Mouse (Mus musculus): ENCODE data around the gene Pgpep1l.
"Not testable (repeated sequence)": the region's sequence is repeated elsewhere in the genome, so short reads cannot be mapped to it uniquely, and the experiment has no call there.

Pgpep1l gene

GRCm38 (mm10) chr7:68282304-68283132, 18.5 kb upstream of the Pgpep1l start:
- peak; percentile 78 for DNase-seq (ENCODE audit: low read depth)

GRCm38 (mm10) chr7:68281341-68281740, 17.3 kb upstream of the Pgpep1l start:
- peak; percentile 84 for DNase-seq (ENCODE audit: low read depth)

GRCm38 (mm10) chr7:68280352-68280869, 16.4 kb upstream of the Pgpep1l start:
- peak; percentile 77 for DNase-seq (ENCODE audit: low read depth)

DNA sequence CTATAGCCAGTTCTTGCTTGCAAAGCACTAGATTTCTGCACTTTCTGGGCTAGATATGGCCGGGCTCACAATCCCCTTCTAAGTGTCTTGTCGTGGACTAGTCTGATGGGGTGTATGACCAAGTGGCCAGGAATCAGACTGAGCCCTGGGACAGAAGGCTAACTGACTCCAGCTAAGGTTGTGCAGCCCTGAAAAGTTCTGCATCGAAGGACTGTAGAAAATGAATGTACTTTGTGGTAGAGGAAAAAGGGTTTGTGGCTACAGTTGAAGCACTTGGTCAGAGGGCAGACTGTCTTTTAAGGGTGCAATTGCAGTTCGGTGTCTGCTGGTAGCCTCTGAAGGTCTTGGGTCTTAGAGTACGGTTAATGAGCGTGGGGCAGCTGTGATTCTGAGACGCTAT, 15.4 kb upstream of the Pgpep1l start:
- DNase-seq (ENCODE audit: low read depth) = no peak

- peak; percentile 69 for DNase-seq (ENCODE audit: low read depth)
These were observed 14.9 kb upstream of the Pgpep1l start for GRCm38 (mm10) chr7:68278908-68279307.

DNA sequence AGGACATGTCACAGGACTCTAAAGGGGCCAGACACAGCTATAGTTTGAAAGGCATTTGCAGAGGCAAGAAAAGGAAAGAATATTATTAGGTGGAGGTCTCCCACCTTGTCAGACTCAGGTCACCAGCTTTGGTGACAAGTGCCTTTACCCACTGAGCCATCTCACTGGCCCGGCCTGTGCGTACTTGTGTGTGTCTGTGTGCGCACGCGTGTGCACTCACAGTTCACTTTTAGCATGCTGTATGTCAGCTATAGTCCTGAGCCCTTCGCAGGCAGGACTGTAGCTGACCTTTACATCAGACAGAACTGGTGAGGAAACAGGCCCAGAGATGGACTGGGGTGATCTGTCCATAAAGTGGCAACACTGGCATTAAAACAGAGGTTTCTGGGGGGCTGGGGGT, 14.4 kb upstream of the Pgpep1l start:
- no peak for DNase-seq (ENCODE audit: low read depth)

GRCm38 (mm10) chr7:68277897-68278270, 13.9 kb upstream of the Pgpep1l start:
- DNase-seq (ENCODE audit: low read depth) = peak; percentile 47

DNA sequence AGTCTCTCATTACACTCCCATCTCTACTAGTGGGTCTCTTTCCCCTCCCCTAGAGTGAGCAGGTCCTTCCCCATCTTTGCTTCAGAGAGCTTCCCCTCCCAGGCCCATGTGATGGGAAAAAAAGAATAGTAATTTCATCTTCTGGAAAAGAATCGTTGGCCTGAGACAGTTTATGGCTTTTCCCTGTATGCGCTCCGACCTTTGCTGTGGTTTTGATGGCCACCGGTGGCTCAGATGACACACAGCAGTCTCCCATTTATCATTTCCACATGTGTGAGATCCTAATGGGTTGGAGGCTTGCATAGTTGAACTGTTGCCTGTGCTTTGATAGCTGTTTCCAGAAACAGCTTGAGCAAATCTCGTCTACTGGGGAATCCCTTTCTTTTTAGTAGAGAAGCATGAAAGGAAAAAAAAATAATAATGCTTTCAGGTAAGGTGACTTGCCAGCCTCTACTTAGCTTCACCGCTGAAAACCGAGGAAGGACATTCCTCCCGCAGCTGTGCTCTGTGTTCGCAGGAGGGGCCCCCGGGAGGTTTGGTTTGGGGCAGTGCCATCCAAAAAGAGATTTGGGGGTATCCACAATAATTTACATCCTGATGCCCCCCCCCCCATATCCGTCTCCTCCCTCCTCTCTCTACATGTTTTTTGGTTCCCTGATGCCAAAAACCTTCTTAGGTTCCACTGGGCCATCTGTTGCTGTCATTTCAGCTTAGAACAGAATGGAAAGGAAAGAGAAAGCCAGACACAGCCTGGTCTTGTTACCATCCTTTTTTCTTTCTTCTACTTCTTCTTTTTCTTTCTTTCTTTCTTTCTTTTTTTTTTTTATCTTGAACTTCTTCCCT, 13.2 kb upstream of the Pgpep1l start:
- peak; percentile 66 for DNase-seq (ENCODE audit: low read depth)

DNA sequence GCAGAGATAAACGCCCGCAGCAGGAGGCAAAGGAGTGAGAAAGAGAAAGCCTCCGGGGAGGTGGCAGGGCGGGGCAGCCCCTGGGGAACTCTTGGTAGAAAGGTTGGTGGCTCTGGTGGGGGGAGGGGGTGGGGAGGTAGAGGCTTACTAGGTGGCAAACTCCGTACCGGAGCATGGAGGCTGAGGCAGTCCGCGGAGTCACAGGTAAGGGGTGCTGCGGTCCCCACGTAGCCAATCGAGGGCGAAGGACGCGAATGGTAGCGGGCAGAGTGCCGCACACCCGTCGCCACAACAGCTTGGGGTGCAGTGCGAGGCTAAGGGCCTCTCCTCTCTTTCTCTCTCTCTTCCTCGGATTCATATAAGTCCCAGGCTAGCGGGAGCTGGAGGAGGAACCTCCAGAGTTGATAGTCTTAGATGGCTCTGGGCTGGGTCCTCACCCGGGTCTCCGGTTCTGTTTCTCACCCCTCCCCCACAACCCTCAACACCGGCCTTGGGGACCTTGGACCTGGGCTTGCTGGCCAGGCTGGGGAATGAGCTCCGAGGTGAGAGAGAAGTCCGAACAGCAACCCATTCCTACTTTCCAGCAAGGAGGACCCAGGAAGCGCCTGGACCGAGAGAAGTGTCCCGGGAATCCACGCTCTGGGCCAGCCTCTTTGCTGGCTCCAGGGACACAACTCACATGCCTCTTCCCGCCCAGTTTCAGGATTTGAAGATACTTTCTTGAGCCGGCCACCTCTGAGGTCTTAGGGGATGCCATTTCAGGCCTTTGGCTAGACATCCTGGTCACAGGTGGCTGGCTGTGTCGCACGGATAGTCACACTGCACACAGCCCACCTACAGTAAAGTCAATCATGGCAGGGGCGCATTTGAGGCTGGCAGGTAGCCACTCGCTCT, 12.1 kb upstream of the Pgpep1l start:
- DNase-seq (ENCODE audit: low read depth) = peak; percentile 88

DNA sequence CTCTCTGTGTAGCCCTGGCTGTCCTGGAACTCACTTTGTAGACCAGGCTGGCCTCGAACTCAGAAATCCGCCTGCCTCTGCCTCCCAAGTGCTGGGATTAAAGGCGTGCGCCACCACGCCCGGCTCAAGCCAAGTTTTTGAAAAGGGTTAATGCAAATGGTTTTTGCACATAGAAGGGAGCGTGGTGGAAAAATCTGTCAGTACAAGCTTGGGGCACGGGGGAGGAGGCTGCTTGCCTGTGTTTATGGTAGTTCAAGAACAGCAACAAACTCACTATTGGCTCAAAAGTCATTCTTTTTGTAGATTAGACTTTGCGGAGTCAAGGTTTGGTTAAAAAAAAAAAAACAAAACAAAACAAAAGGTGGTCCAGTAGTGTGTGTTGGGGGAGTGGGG, 11.4 kb upstream of the Pgpep1l start:
- DNase-seq (ENCODE audit: low read depth) = not testable (repeated sequence)

DNA sequence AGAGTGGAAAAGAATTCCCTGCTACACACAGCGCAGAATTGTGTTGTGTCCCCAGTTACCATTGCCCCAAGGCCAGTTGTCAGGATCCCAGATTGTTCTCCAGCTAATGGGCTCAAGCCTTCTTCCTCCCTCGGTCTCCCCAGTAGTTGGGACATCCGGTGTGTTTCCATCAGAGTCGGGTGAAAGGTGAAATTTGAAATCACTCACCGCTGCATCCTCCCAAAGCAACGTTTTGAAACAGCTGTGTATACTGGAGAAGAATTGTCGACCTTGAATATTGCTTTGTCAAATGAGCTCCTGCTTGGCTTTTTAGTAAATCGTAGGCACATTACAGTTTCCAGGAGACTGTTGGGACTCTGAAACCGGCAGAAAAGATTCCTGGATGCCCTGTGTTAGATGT, 10.9 kb upstream of the Pgpep1l start:
- peak; percentile 49 for DNase-seq (ENCODE audit: low read depth)

GRCm38 (mm10) chr7:68274218-68274617, 10.2 kb upstream of the Pgpep1l start:
- no peak for DNase-seq (ENCODE audit: low read depth)

DNA sequence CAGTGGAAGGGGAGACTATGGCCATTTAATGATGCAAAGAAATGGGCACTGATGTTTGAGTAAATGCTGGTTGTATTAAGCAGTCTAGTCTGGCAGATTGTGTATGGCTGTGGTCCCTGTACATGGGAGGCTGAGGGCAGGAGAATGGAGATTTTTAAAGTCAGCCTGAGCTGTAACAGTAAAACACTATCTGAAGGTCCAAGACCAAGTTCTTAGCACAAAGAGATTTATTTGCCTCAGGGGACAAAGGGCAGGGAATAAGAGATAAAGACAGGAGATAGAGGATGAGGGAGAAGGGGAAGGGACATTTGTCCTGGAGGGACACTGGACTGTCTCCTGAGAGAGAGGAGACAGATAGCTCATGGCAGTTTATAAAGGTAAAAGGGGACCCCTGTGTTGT, 9.5 kb upstream of the Pgpep1l start, which contains the start of gene Fam169b:
Gene Fam169b (plus strand): TSS at position 325 of the 400 bp plus-strand sequence.
- no peak for DNase-seq (ENCODE audit: low read depth)

- no peak for DNase-seq (ENCODE audit: low read depth)
These were observed 8.6 kb upstream of the Pgpep1l start for GRCm38 (mm10) chr7:68272607-68273006.

GRCm38 (mm10) chr7:68271816-68272215, 7.8 kb upstream of the Pgpep1l start:
- no peak for DNase-seq (ENCODE audit: low read depth)

DNA sequence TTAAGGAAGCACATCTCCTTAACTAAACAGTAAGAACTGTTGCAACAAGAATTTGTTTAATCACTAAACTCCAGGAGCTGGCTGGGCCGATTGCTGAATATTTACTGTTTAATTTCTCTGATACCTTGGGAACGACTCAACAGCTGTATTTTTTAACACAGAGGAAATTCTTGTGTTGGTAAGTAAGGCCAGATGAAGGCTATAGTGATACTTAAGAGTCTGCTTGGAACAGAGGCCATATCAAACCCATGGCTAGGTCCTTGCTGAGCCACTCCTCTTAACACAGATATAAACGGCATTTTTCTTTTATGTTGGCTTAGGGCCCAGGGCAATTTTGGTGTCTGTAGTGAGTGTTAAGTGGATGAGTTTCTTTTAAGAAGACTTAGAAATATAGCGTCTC, 6.5 kb upstream of the Pgpep1l start:
- DNase-seq (ENCODE audit: low read depth) = no peak

DNA sequence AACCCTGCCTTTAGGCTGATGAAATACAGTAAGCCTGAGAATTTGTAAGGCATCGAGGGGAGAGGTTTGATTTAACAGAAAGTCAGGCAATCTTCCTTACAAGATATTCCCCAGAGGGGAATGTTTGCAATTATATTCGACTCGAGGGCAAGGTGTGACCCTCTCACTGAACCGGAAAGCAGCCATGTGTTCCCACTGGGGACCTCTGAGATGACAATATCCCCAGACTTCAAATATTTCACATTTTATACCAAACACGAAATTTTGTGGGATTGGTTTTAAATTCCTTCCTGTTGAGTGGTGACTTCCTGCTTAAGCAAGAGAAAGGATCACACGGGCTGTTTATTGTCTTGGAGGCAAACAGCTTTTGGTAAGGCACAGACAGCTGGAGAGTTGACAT, 2.7 kb upstream of the Pgpep1l start:
- DNase-seq (ENCODE audit: low read depth) = no peak

- no peak for DNase-seq (ENCODE audit: low read depth)
These were observed 1.4 kb upstream of the Pgpep1l start for GRCm38 (mm10) chr7:68265391-68265790.

DNA sequence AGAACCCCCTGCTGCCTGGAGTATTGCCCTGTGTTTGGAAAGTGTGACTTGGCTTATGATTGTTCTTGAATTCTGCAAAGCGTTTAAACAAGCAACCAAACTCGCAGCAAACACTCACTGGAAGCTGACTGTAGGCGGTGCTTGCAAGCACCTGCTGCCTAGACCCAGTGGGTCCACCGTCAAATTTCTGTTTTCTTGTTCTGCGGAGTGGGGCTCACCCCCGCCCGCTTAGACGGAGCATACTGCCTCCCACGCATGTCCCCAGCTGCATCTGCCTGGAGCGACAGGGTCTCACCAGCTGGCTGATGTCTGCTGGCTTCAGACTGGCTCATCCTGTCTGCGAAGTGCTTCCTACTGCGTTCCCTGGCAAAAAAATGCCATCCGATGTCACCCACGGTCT, 498 bp upstream of the Pgpep1l start:
- DNase-seq (ENCODE audit: low read depth) = peak; percentile 87

- DNase-seq (ENCODE audit: low read depth) = peak; percentile 45
These were observed 546 bp downstream of the Pgpep1l start for GRCm38 (mm10) chr7:68263346-68264027.

DNA sequence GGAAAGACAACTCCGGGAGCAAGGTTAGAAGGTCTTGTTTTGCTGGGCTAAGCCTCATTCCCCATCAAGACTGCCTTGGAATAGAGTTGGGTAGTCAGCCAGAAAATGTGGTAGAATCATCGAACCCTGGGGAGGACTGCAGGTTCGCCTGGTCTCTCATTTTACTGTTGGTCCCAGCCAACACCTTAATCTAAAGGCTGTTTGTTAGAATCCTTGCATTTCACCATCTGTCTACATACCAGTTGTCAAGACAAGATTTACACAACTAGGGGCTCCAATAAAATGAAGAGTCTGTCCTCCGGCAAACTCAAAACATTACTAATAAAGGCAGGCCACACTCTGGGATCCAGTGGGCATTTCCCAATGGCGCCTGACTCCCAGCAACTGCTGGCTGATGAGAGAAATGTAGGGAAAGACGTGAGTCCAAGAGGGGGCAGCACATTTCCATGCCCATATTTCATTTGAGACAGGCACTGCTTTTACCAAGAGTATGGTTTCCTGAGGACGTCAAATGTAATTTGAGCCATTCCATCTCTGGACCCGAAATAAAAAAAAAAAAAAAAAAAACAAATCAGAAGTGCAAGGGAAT, 1.3 kb downstream of the Pgpep1l start:
- peak; percentile 9 for DNase-seq (ENCODE audit: low read depth)
